Mouse (Mus musculus) hindbrain, embryonic 16.5 days (tissue): ENCODE measurements at regions not wholly inside any gene's neighbourhood (a gene's known extent, or its start where the extent isn't known, plus 50 kb on each side); places are given as distances from the start of the nearest gene placed in this dataset.
A peak's percentile ranks its signal among the peaks of the same experiment; 100 is the strongest.

Source experiments
- ATAC-seq: fragments of 200-750 bp; cut with Nextera tagmentation; 2 replicates; pipeline ENCODE4 v1.8.0; 2017; ENCODE audit warnings: moderate TSS enrichment, moderate library complexity
- H3K27ac ChIP-seq: fragments of 300-500 bp; sonication (generic); 2 replicates; pipeline ENCODE4 v1.5.1; 2014; ENCODE audit warnings: low read depth, mild to moderate bottlenecking, control low read depth, low read length, moderate library complexity
- H3K27me3 ChIP-seq: fragments of 300-500 bp; sonication (generic); replicated peaks from 2 replicates; pipeline ENCODE4 v1.6.1; 2014; ENCODE audit warnings: low read length; ENCODE audit not compliant: control insufficient read depth, insufficient read depth
- H3K36me3 ChIP-seq: fragments of 300-500 bp; sonication (generic); 2 replicates; pipeline ENCODE4 v1.6.1; 2014; ENCODE audit warnings: mild to moderate bottlenecking, low read length, moderate library complexity, mixed read lengths; ENCODE audit not compliant: control insufficient read depth, insufficient read depth
- H3K4me1 ChIP-seq: fragments of 300-500 bp; sonication (generic); 2 replicates; pipeline ENCODE4 v1.6.1; 2014; ENCODE audit warnings: low read depth, low read length; ENCODE audit not compliant: control insufficient read depth, insufficient read depth
- H3K4me2 ChIP-seq: fragments of 300-500 bp; sonication (generic); 2 replicates; pipeline ENCODE4 v1.6.1; 2014; ENCODE audit warnings: mild to moderate bottlenecking, low read length, control low read depth, moderate library complexity
- H3K4me3 ChIP-seq: fragments of 300-500 bp; sonication (generic); 2 replicates; pipeline ENCODE4 v1.5.1; 2014; ENCODE audit warnings: mild to moderate bottlenecking, low read length, control low read depth, moderate library complexity
- H3K9ac ChIP-seq: fragments of 300-500 bp; sonication (generic); 2 replicates; pipeline ENCODE4 v1.6.1; 2014; ENCODE audit warnings: low read depth, mild to moderate bottlenecking, control low read depth, low read length, moderate library complexity
- H3K9me3 ChIP-seq: fragments of 300-500 bp; sonication (generic); 2 replicates; pipeline ENCODE4 v1.6.1; 2014; ENCODE audit warnings: mild to moderate bottlenecking, low read length, moderate library complexity; ENCODE audit not compliant: control insufficient read depth
- WGBS: fragments of 180-500 bp; shearing (Covaris S2); extraction: QIAGEN DNeasy Blood & Tissue Kit; methylation state at CpG from one replicate; pipeline ENCODE4 v1.1.7; 2014; 5-methylcytosine and 5-hydroxymethylcytosine counted together

DNA sequence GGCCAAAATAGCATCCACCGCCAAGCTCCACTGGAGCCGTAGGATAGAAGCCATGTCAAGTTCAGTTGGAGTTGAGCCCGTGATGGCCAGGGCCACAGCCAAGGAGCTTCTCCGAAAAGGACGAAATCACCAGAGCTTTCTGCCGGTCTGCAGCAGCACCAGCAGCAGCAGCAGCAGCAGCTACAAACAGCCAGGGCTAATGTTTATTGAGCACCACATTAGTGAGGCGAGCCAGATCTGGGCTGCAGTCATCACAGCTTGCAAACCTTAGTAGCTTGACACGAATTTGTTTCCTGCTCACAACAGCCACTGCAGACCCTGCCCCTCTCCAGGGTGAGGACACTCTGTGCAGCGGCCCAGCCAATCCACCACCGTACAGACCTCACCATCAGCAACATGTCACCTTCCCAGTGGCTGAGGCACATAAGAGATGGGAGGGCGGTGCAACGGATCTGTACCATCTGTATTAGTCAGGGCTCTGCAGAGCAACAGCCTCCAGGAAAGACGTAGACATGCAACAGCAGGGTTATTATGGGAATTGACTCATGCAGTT lies 222.5 kb upstream of the Zmiz1 start:
- no peak overlapping the region for H3K9ac ChIP-seq
- ATAC-seq, result peak; percentile 84
- H3K27ac ChIP-seq, result peak overlapping the region; percentile 13
- H3K27me3 ChIP-seq, result no peaks in the 10 kb centered on the region
- H3K4me3 ChIP-seq, result no peak overlapping the region
- H3K36me3 ChIP-seq, result no peaks in the 10 kb centered on the region
- no peak overlapping the region for H3K4me2 ChIP-seq
- H3K9me3 ChIP-seq, result no peaks in the 10 kb centered on the region
- no peaks in the 10 kb centered on the region; the same call in 1 of the 2 replicates for H3K4me1 ChIP-seq
- 57% methylated on average over 13 of the region's 13 CpGs for WGBS

DNA sequence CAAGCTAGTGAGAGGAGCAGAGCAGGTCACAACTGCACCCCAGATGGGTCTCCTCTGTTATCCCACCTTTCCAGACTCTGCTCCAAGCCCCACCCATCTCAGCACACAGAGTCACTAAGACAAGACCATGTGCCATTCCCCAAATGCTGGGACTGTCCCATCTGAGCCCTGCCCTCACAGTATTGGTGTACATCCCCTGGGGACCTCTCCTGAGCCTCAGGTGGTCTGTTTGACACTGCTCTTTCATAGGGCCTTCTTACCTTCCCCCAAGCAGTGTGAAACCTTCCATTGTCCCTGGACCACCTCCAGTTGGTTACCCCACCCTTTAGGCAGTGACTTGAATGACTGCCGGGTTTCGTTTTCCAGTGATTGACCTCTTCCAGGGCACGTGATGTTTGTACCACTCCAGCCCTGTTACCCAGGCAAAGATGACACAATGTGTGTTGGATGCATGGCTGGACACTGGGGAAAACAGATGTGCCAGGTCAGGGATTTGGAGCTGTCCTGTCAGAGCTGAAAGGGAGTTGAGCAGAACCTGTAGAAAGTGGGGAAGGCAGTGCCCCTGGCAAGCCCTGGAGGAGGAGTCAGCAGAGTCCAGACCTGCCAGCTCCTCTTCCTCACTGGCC lies 219.5 kb upstream of the Zmiz1 start:
- H3K27ac ChIP-seq, result no peak overlapping the region
- WGBS, result 52% methylated on average over 3 of the region's 3 CpGs
- peaks cover 9% of the 10 kb centered on the region for H3K4me1 ChIP-seq
- H3K27me3 ChIP-seq, result no peaks in the 10 kb centered on the region
- no peaks in the 10 kb centered on the region for H3K9me3 ChIP-seq
- no peak for ATAC-seq
- H3K4me2 ChIP-seq, result no peak overlapping the region
- H3K36me3 ChIP-seq, result no peaks in the 10 kb centered on the region
- no peak overlapping the region for H3K9ac ChIP-seq
- H3K4me3 ChIP-seq, result no peak overlapping the region

DNA sequence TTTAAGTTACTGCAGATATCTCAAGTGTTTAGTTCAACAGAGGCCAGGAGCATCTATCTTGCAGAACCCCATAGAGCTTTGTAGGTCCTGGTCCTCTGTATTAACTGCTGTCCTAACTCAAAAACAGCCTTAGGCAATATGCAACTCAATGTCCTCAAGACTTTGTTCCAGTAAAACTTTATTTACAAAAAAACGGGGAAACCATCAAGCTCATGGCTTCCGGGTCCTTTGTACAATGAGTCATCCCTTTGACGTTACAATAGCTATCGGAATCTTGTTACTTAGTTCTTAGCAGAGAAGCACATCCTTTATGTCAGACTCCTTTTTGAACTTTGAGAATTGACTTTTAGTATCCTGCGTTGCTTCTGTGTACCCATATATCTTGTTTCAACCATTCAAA lies 216.2 kb upstream of the Zmiz1 start:
- no peaks in the 10 kb centered on the region for H3K9me3 ChIP-seq
- H3K27me3 ChIP-seq, result no peaks in the 10 kb centered on the region
- no peak overlapping the region for H3K4me3 ChIP-seq
- no peak overlapping the region for H3K27ac ChIP-seq
- ATAC-seq, result no peak
- peaks cover 9% of the 10 kb centered on the region for H3K4me1 ChIP-seq
- no peaks in the 10 kb centered on the region for H3K36me3 ChIP-seq
- no peak overlapping the region for H3K9ac ChIP-seq
- WGBS, result 80% methylated on average over 5 of the region's 5 CpGs
- H3K4me2 ChIP-seq, result no peak overlapping the region

DNA sequence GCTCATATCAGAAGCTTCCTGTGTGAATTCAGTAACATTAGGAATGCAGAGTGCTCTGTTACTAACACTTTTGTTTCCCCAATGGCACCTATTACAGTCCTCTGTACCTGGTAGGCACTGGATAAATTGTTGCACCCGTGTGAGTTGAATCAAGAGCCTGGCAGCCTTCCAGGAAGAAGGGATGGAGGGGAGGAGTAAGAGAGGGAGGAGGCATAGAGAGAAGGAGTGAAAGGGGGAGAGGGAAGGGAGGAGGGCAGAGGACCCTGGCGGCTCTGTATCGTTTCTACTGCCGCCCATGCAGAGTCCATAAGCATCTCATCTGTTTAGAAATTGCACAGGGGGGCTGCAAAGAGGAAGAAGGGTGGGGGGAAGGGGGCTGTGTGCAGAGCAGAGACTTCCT lies 215.7 kb upstream of the Zmiz1 start:
- WGBS, result 15% methylated on average over 4 of the region's 4 CpGs
- H3K36me3 ChIP-seq, result no peaks in the 10 kb centered on the region
- ATAC-seq, result peak; percentile 64
- H3K9me3 ChIP-seq, result no peaks in the 10 kb centered on the region
- no peaks in the 10 kb centered on the region for H3K27me3 ChIP-seq
- H3K4me2 ChIP-seq, result no peak overlapping the region
- H3K9ac ChIP-seq, result 0 out of 2 replicates have a peak overlapping the region, but pooled peaks have one; percentile 4
- H3K4me1 ChIP-seq, result peaks cover 9% of the 10 kb centered on the region
- H3K4me3 ChIP-seq, result no peak overlapping the region
- H3K27ac ChIP-seq, result no peak overlapping the region; the same call in 1 of the 2 replicates

DNA sequence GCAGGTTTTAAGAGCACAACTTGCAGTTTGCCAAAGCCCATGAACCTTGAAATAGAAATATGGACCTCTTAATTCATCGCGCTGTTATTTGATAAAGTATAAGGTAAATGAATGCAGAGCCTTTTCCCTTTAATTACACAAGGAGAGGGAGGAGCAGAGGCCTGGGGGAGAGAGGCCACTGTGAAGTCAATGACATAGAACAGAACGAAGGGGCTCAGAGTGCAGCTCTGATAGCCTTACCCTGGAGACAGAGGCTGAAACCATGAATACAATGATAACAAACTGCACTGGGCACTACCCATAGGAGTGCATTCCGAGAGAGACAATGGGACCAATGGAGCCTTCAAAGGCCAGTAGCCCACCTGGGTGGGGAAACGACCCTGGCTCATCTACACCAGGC lies 215.3 kb upstream of the Zmiz1 start:
- 50% methylated on average over 5 of the region's 5 CpGs for WGBS
- peak; percentile 41 for ATAC-seq
- H3K27me3 ChIP-seq, result no peaks in the 10 kb centered on the region
- no peaks in the 10 kb centered on the region for H3K36me3 ChIP-seq
- H3K4me1 ChIP-seq, result peaks cover 9% of the 10 kb centered on the region
- 0 out of 2 replicates have a peak overlapping the region, but pooled peaks have one; percentile 4 for H3K9ac ChIP-seq
- H3K4me2 ChIP-seq, result no peak overlapping the region
- no peak overlapping the region for H3K27ac ChIP-seq
- no peaks in the 10 kb centered on the region for H3K9me3 ChIP-seq
- no peak overlapping the region for H3K4me3 ChIP-seq

DNA sequence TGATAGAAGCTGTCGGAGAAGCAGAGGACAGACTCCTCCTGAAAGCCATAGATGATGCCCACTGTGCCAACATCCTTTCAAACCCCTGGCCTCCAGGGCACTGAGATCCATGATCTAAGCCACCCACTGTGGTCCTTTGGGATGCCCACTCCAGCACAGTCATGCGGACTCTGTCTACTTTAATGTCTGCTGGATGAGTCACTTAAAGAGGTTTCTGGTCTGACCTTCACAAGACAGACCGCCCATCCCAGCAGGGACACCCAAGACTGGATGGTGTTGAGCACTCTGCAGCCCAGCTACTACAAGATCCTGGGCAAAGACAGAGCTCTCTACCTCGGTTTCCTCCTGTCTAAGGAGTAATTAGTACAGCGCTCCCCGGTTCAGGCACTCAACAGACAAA lies 214.1 kb upstream of the Zmiz1 start:
- 88% methylated on average over 6 of the region's 6 CpGs for WGBS
- Histone ChIP-seq H3K4me2 (no peak overlapping the region), H3K9me3 (no peaks in the 10 kb centered on the region), H3K9ac (no peak overlapping the region), H3K4me3 (no peak overlapping the region), H3K27me3 (no peaks in the 10 kb centered on the region), H3K4me1 (peaks cover 9% of the 10 kb centered on the region), H3K36me3 (no peaks in the 10 kb centered on the region), H3K27ac (no peak overlapping the region)
- no peak for ATAC-seq

DNA sequence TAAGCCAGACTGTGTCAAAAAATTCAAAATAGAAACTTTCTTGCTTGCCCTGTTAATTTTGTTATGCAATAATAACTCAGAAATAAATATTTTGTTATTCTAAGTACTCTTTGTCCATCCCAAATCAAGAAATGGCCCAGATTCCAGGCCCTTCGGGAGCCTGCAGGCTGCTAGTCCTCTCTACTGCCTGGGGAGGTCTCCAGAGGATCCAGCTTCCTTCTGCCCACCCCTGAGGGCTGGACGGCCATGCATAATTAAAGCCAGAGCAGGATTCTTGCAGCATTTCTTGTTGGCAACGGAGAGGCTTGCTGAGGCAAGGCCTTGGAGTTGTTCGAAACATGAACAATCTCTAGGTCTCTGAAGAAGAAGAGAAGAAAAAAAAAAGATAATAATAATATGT lies 213.3 kb upstream of the Zmiz1 start:
- 69% methylated on average over 4 of the region's 4 CpGs for WGBS
- no peak overlapping the region for H3K4me3 ChIP-seq

DNA sequence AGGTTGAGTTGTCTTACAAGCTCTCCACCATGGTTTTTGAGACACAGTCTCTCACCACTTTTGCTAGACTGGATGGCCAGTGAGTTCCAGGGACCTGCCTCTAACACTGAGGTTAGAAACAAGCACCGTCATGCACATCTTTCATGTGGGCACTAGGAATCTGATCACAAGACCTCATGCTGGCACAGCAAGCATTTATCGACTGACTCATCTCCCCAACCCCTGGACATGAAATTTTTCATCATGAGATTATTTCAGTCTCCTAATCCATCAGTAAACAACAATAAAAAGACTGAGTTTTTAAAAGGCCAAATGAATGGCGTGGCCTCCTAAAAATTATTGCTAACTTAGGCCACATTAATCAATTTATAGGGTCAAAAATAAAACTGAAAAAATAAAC lies 210.0 kb upstream of the Zmiz1 start:
- Histone ChIP-seq H3K27ac (no peak overlapping the region), H3K27me3 (no peaks in the 10 kb centered on the region), H3K9ac (no peak overlapping the region), H3K9me3 (no peaks in the 10 kb centered on the region), H3K4me3 (no peak overlapping the region), H3K4me1 (peaks cover 1% of the 10 kb centered on the region; the same call in 1 of the 2 replicates), H3K4me2 (no peak overlapping the region), H3K36me3 (no peaks in the 10 kb centered on the region)
- 89% methylated on average over 3 of the region's 3 CpGs for WGBS
- ATAC-seq, result no peak

More for the DNA sequence above, 213.3 kb upstream of the Zmiz1 start:
- Histone ChIP-seq H3K27me3 (no peaks in the 10 kb centered on the region), H3K4me1 (peaks cover 9% of the 10 kb centered on the region), H3K4me2 (no peak overlapping the region), H3K9me3 (no peaks in the 10 kb centered on the region), H3K27ac (no peak overlapping the region), H3K9ac (no peak overlapping the region), H3K36me3 (no peaks in the 10 kb centered on the region)
- ATAC-seq, result no peak

DNA sequence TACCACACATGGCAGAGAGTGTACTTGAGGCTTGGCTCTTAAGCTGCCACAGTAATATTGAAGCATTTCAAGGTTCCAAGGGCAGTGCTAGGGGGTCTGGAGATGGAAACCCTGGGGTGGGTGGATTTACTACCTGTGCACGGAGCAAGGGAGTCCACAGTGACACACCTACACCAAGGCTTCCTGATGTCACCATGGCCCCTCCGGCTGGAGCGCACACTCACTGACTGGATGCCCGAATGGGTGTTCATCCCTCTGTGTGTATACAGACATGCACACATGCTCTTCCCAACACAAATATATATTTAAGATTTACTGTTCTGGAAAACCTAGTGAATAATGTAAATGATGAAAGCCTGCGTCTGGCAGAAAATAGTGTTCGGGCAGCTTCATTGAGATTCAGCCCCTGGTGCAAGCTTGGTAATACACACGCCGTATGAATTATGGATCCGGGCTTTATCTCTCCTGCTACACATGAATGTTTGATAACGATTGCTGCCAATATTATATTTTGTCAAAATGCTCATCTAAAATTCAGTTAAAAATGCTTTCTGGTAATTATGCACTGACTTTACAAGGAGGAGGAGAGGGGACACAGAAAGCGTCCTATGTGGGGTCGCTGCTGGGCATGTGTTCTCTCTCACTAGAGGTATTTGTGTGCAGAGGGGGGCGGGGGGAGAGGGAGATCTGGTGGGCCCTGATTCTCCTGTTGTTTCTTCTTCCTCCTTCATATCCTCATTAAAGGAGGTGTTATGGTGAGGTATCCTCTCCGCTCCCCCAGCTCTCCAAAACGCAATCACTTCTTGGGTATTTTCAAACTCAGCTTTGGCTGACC lies 205.8 kb upstream of the Zmiz1 start:
- Histone ChIP-seq H3K9me3 (no peaks in the 10 kb centered on the region), H3K4me3 (no peak overlapping the region), H3K27me3 (no peaks in the 10 kb centered on the region), H3K27ac (0 out of 2 replicates have a peak overlapping the region, but pooled peaks have one; percentile 1), H3K4me1 (no peaks in the 10 kb centered on the region), H3K9ac (no peak overlapping the region), H3K4me2 (no peak overlapping the region), H3K36me3 (no peaks in the 10 kb centered on the region)
- 76% methylated on average over 15 of the region's 15 CpGs for WGBS
- 0 out of 2 replicates have a peak, but pooled peaks have one; percentile 20 for ATAC-seq
